Mouse (Mus musculus) stomach, embryonic 16.5 days (tissue): Measurements from ENCODE around the gene Pilrb2. TPM values are rescaled to one million over a fixed set of nuclear protein-coding genes. Genes with fewer than 3 reads are reported as not detected.
"Not testable (repeated sequence)": the region's sequence is repeated elsewhere in the genome, so short reads cannot be mapped to it uniquely, and the experiment has no call there.

Source experiments
- ATAC-seq: fragments of 200-750 bp; cut with Nextera tagmentation; 2 replicates; pipeline ENCODE4 v1.8.0; 2017; ENCODE audit warnings: moderate number of reproducible peaks, moderate TSS enrichment; ENCODE audit not compliant: insufficient read depth, low FRiP score
- H3K27ac ChIP-seq: fragments of 300-500 bp; sonication (generic); 2 replicates; pipeline ENCODE4 v1.5.1; 2014; ENCODE audit warnings: low read length
- H3K27me3 ChIP-seq: fragments of 300-500 bp; sonication (generic); 2 replicates; pipeline ENCODE4 v1.6.1; 2014; ENCODE audit warnings: low read length, control low read depth, mixed read lengths; ENCODE audit not compliant: control insufficient read depth, insufficient read depth
- H3K36me3 ChIP-seq: fragments of 300-500 bp; sonication (generic); 2 replicates; pipeline ENCODE4 v1.6.1; 2014; ENCODE audit warnings: low read length; ENCODE audit not compliant: control insufficient read depth, insufficient read depth
- H3K4me1 ChIP-seq: fragments of 300-500 bp; sonication (generic); 2 replicates; pipeline ENCODE4 v1.6.1; 2014; ENCODE audit warnings: low read length, control low read depth, mixed read lengths; ENCODE audit not compliant: control insufficient read depth, insufficient read depth
- H3K4me2 ChIP-seq: fragments of 300-500 bp; sonication (generic); 2 replicates; pipeline ENCODE4 v1.6.1; 2014; ENCODE audit warnings: low read depth, low read length, mixed read lengths
- H3K4me3 ChIP-seq: fragments of 300-500 bp; sonication (generic); replicated peaks from 2 replicates; pipeline ENCODE4 v1.5.1; 2014; ENCODE audit warnings: mild to moderate bottlenecking, low read length
- H3K9ac ChIP-seq: fragments of 300-500 bp; sonication (generic); 2 replicates; pipeline ENCODE4 v1.6.1; 2014; ENCODE audit warnings: low read length
- H3K9me3 ChIP-seq: fragments of 300-500 bp; sonication (generic); replicated peaks from 2 replicates; pipeline ENCODE4 v1.6.1; 2016; ENCODE audit warnings: low read length, control low read depth; ENCODE audit not compliant: control insufficient read depth
- WGBS: fragments of 180-500 bp; shearing (Covaris S2); extraction: QIAGEN DNeasy Blood & Tissue Kit; methylation state at CpG from one replicate; pipeline ENCODE4 v1.1.7; 2014; 5-methylcytosine and 5-hydroxymethylcytosine counted together
- polyA plus RNA-seq: library from polyadenylated mRNA; unstranded; fragments of >200 nt; fragmentation: Nextera tagmentation; extraction: Ambion mirVana; gene quantifications from 2 replicates; pipeline ENCODE4 v1.2.1, GENCODE M21; 2015

The Pilrb2 gene
- polyA plus RNA-seq, 1 experiment from 2014 or later = 1.5 TPM

GRCm38 (mm10) chr5:137882922-137883321, 11.3 kb upstream of the Pilrb2 start:
- Histone ChIP-seq H3K4me2 (no peak overlapping the region), H3K9ac (no peak overlapping the region), H3K27ac (no peak overlapping the region), H3K27me3 (no peaks in the 10 kb centered on the region), H3K36me3 (no peaks in the 10 kb centered on the region), H3K9me3 (no peaks in the 10 kb centered on the region), H3K4me3 (no peak overlapping the region), H3K4me1 (no peaks in the 10 kb centered on the region)
- WGBS = 71% methylated on average over 4 of the region's 4 CpGs
- ATAC-seq = no peak

GRCm38 (mm10) chr5:137877860-137878259, 6.2 kb upstream of the Pilrb2 start:
- Histone ChIP-seq H3K27me3 (no peaks in the 10 kb centered on the region), H3K4me1 (no peaks in the 10 kb centered on the region), H3K9me3 (no peaks in the 10 kb centered on the region), H3K36me3 (no peaks in the 10 kb centered on the region), H3K27ac (no peak overlapping the region), H3K9ac (no peak overlapping the region), H3K4me3 (no peak overlapping the region), H3K4me2 (no peak overlapping the region)
- ATAC-seq = no peak
- WGBS = 55% methylated on average over 2 of the region's 2 CpGs

- no peak overlapping the region for H3K27ac ChIP-seq
- no peaks in the 10 kb centered on the region for H3K36me3 ChIP-seq
- no peak for ATAC-seq
- H3K27me3 ChIP-seq = no peaks in the 10 kb centered on the region
- no peaks in the 10 kb centered on the region for H3K4me1 ChIP-seq
- H3K4me2 ChIP-seq = no peak overlapping the region
- no peak overlapping the region for H3K9ac ChIP-seq
- no peaks in the 10 kb centered on the region for H3K9me3 ChIP-seq
- H3K4me3 ChIP-seq = no peak overlapping the region
- WGBS = 73% methylated on average over 2 of the region's 2 CpGs
Measured at GRCm38 (mm10) chr5:137875054-137875453, 3.4 kb upstream of the Pilrb2 start.

- ATAC-seq, H3K27me3 ChIP-seq: not testable (repeated sequence)
- WGBS = 38% methylated on average over 1 of the region's 1 CpGs
Measured at GRCm38 (mm10) chr5:137872381-137872702, 727 bp upstream of the Pilrb2 start.

GRCm38 (mm10) chr5:137868600-137868999, 3.0 kb downstream of the Pilrb2 start:
- H3K9ac ChIP-seq, H3K9me3 ChIP-seq, H3K27ac ChIP-seq, H3K4me2 ChIP-seq, H3K27me3 ChIP-seq, H3K36me3 ChIP-seq, ATAC-seq, H3K4me1 ChIP-seq, H3K4me3 ChIP-seq: not testable (repeated sequence)
- 71% methylated on average over 2 of the region's 2 CpGs for WGBS

More at GRCm38 (mm10) chr5:137872381-137872702, 727 bp upstream of the Pilrb2 start:
- H3K4me1 ChIP-seq, H3K4me3 ChIP-seq, H3K27ac ChIP-seq, H3K9me3 ChIP-seq, H3K36me3 ChIP-seq, H3K4me2 ChIP-seq, H3K9ac ChIP-seq: not testable (repeated sequence)

- H3K4me1 ChIP-seq, H3K27ac ChIP-seq, H3K36me3 ChIP-seq, H3K27me3 ChIP-seq, H3K9ac ChIP-seq, ATAC-seq, H3K9me3 ChIP-seq, H3K4me2 ChIP-seq, H3K4me3 ChIP-seq: not testable (repeated sequence)
- WGBS = 100% methylated on average over 1 of the region's 1 CpGs
Measured at GRCm38 (mm10) chr5:137864008-137864407, 7.6 kb downstream of the Pilrb2 start.

- not testable (repeated sequence) for H3K9ac ChIP-seq, H3K9me3 ChIP-seq, H3K36me3 ChIP-seq, H3K4me3 ChIP-seq, H3K27ac ChIP-seq, H3K27me3 ChIP-seq, H3K4me2 ChIP-seq, ATAC-seq, H3K4me1 ChIP-seq
- WGBS = 51% methylated on average over 2 of the region's 2 CpGs
Measured at GRCm38 (mm10) chr5:137857960-137858710, 13.5 kb downstream of the Pilrb2 start, which contains the start of gene Pilrb1. Gene Pilrb1, minus strand, starts transcription at chr5:137858106.

GRCm38 (mm10) chr5:137856870-137857269, 14.7 kb downstream of the Pilrb2 start:
- H3K27ac ChIP-seq, H3K36me3 ChIP-seq, H3K4me3 ChIP-seq, H3K27me3 ChIP-seq, H3K4me2 ChIP-seq, ATAC-seq, H3K9me3 ChIP-seq, H3K9ac ChIP-seq, H3K4me1 ChIP-seq: not testable (repeated sequence)
- 63% methylated on average over 4 of the region's 5 CpGs for WGBS

- not testable (repeated sequence) for H3K4me2 ChIP-seq, ATAC-seq, H3K9ac ChIP-seq, H3K27ac ChIP-seq, H3K9me3 ChIP-seq, H3K4me3 ChIP-seq, H3K4me1 ChIP-seq, H3K27me3 ChIP-seq, H3K36me3 ChIP-seq
- 74% methylated on average over 3 of the region's 3 CpGs for WGBS
Measured at GRCm38 (mm10) chr5:137854907-137855306, 16.7 kb downstream of the Pilrb2 start.
